Mouse (Mus musculus) neural tube, embryonic 13.5 days (tissue): ENCODE data around the gene Tbx10. TPM values are rescaled to one million over a fixed set of nuclear protein-coding genes. Genes with fewer than 3 reads are reported as not detected.
"Not testable (repeated sequence)": the region's sequence is repeated elsewhere in the genome, so short reads cannot be mapped to it uniquely, and the experiment has no call there.

ENCODE experiments used
- ATAC-seq: fragments of 200-750 bp; cut with Nextera tagmentation; 2 replicates; pipeline ENCODE4 v1.8.0; 2017; ENCODE audit warnings: low read depth, mild to moderate bottlenecking, moderate TSS enrichment, moderate library complexity
- H3K27ac ChIP-seq: fragments of 300-500 bp; sonication (generic); replicated peaks from 2 replicates; pipeline ENCODE4 v1.5.1; 2015; ENCODE audit warnings: moderate library complexity, mild to moderate bottlenecking, inconsistent platforms
- H3K27me3 ChIP-seq: fragments of 300-500 bp; sonication (generic); 2 replicates; pipeline ENCODE4 v1.6.1; 2015; ENCODE audit warnings: mild to moderate bottlenecking, inconsistent platforms
- H3K36me3 ChIP-seq: fragments of 300-500 bp; sonication (generic); 2 replicates; pipeline ENCODE4 v1.6.1; 2015; ENCODE audit warnings: mild to moderate bottlenecking, inconsistent platforms
- H3K4me1 ChIP-seq: fragments of 300-500 bp; sonication (generic); replicated peaks from 2 replicates; pipeline ENCODE4 v1.6.1; 2015; ENCODE audit warnings: inconsistent platforms
- H3K4me2 ChIP-seq: fragments of 300-500 bp; sonication (generic); 2 replicates; pipeline ENCODE4 v1.6.1; 2015; ENCODE audit warnings: inconsistent platforms, mild to moderate bottlenecking, moderate library complexity
- H3K4me3 ChIP-seq: fragments of 300-500 bp; sonication (generic); 2 replicates; pipeline ENCODE4 v1.5.1; 2015; ENCODE audit warnings: mild to moderate bottlenecking, inconsistent platforms
- H3K9ac ChIP-seq: fragments of 300-500 bp; sonication (generic); 2 replicates; pipeline ENCODE4 v1.6.1; 2015; ENCODE audit warnings: moderate library complexity, mild to moderate bottlenecking, inconsistent platforms
- H3K9me3 ChIP-seq: fragments of 300-500 bp; sonication (generic); 2 replicates; pipeline ENCODE4 v1.6.1; 2016; ENCODE audit warnings: inconsistent platforms
- WGBS: fragments of 180-500 bp; shearing (Covaris S2); methylation state at CpG from one replicate; pipeline ENCODE4 v1.1.7; 2015; 5-methylcytosine and 5-hydroxymethylcytosine counted together
- polyA plus RNA-seq: library from polyadenylated mRNA; unstranded; fragments of >200 nt; fragmentation: Nextera tagmentation; extraction: Ambion mirVana; gene quantifications from 2 replicates; pipeline ENCODE4 v1.2.1, GENCODE M21; 2015

Gene Tbx10
- polyA plus RNA-seq, 1 experiment from 2014 or later, result not detected

GRCm38 (mm10) chr19:4036327-4037045 lies 43.9 kb downstream of the Tbx10 start:
- WGBS, result 80% methylated on average over 12 of the region's 12 CpGs
- Histone ChIP-seq H3K36me3 (peaks cover 4% of the 10 kb centered on the region), H3K4me2 (peak overlapping the region; percentile 34)

DNA sequence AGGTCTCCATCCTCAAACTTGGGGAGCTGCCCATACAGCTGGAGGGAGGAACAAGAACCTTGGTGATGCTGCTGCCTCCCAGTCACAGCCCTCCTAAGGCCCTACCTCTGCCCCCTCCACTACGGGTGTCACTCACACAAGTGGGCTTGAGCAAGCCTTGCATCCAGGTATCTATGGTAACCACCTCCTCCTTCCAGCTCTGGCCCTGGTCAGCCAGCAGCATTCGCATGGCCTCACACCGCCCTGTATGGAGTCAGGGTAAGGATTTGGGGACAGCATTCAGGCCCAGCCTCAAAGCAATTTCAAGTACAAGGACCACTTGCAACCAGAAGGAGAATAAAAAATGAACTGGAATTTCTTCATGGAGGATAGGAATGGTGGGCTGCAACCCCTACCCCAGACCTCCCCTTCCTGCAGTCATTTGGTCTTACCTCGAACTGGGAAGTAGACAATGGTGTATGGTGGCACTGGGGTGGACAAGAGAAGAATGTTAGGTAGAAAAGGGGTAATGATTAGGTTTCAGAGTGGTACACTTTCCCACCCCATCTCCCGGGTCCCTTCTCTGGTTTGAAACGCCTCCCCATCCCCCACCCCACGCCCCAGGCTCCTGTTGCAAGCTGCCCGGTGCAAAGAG lies 44.7 kb downstream of the Tbx10 start:
- Histone ChIP-seq H3K4me2 (peak overlapping the region; percentile 76), H3K27ac (0 out of 2 replicates have a peak overlapping the region, but pooled peaks have one; percentile 46), H3K4me3 (peak overlapping the region; percentile 58), H3K4me1 (peaks cover 20% of the 10 kb centered on the region; the same call in 1 of the 2 replicates), H3K9ac (peak overlapping the region; percentile 83)
- not testable (repeated sequence) for H3K36me3 ChIP-seq, H3K9me3 ChIP-seq, H3K27me3 ChIP-seq
- peak; percentile 44; the same call in 1 of the 2 replicates for ATAC-seq
- 31% methylated on average over 8 of the region's 8 CpGs for WGBS

More at GRCm38 (mm10) chr19:4036327-4037045, 43.9 kb downstream of the Tbx10 start:
- no peaks in the 10 kb centered on the region for H3K9me3 ChIP-seq
- no peak overlapping the region for H3K9ac ChIP-seq
- no peak for ATAC-seq
- no peak overlapping the region for H3K27ac ChIP-seq
- no peaks in the 10 kb centered on the region for H3K27me3 ChIP-seq
- no peak overlapping the region for H3K4me3 ChIP-seq
- peaks cover 20% of the 10 kb centered on the region; the same call in 1 of the 2 replicates for H3K4me1 ChIP-seq

DNA sequence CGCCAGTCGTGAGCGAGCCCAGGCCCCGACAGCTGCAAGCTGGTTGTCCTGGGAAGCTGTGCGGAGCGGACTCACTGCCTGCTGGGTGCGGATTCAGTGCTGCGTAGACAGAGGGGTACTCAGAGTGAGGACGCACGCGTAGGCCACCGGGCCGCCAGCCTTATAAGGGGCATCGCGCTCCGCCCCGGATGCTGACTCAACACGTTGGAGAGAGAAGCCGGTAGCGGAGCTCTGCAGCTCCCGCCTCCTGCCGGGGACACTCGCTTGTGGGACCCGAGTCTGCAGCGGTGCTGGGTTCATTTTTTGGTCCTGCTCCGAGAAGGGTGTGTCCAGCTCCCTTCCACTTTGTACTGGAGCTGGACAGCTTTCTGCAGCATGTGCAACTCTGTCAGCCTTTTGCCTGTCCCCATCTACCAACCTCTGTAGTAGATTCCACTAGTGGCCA lies 45.3 kb downstream of the Tbx10 start, which contains the start of gene Gstp1:
Gene Gstp1, minus strand, starts transcription at position 198 of the 445 bp plus-strand sequence.
- Histone ChIP-seq H3K27ac (0 out of 2 replicates have a peak within 1 kb of the TSS, but pooled peaks have one; percentile 46), H3K27me3 (no peaks in the 10 kb centered on the region), H3K4me3 (peak within 1 kb of the TSS; percentile 58), H3K9me3 (no peaks in the 10 kb centered on the region), H3K36me3 (peaks cover 4% of the 10 kb centered on the region), H3K4me2 (peak within 1 kb of the TSS; percentile 76), H3K4me1 (peaks cover 20% of the 10 kb centered on the region; the same call in 1 of the 2 replicates), H3K9ac (peak within 1 kb of the TSS; percentile 83)
- peak; percentile 89 for ATAC-seq
- under 1% methylated on average over 26 of the region's 26 CpGs for WGBS

GRCm38 (mm10) chr19:4040941-4041340 lies 48.4 kb downstream of the Tbx10 start:
- not testable (repeated sequence) for H3K4me2 ChIP-seq, H3K9me3 ChIP-seq, H3K27me3 ChIP-seq, H3K4me3 ChIP-seq, H3K36me3 ChIP-seq, H3K9ac ChIP-seq, ATAC-seq, H3K27ac ChIP-seq
- WGBS, result 88% methylated on average over 5 of the region's 5 CpGs
- H3K4me1 ChIP-seq, result peaks cover 22% of the 10 kb centered on the region; the same call in 1 of the 2 replicates

GRCm38 (mm10) chr19:4041500-4041899 lies 48.9 kb downstream of the Tbx10 start:
- not testable (repeated sequence) for H3K27ac ChIP-seq, ATAC-seq, H3K27me3 ChIP-seq, H3K9me3 ChIP-seq, H3K36me3 ChIP-seq, H3K9ac ChIP-seq, H3K4me3 ChIP-seq, H3K4me2 ChIP-seq
- WGBS, result 88% methylated on average over 3 of the region's 4 CpGs
- peaks cover 22% of the 10 kb centered on the region; the same call in 1 of the 2 replicates for H3K4me1 ChIP-seq

DNA sequence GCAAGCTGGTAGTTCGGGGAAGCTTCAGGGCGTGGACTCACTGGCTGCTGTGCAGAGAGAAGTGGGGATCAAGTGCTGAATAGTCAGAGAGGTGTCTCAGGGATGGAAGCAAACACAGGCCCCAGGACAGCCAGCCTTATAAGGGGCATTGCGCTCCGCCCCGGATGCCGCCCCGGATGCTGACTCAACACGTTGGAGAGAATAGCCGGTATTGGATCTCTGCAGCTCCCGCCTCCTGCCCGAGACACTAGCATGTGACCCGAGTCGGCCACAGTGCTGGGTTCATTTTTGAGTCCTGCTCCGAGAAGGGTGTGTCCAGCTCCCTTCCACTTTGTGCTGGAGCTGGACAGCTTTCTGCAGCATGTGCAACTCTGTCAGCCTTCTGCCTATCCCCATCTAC lies 49.6 kb downstream of the Tbx10 start:
- 74% methylated on average over 14 of the region's 14 CpGs for WGBS
- no peak for ATAC-seq
- H3K27me3 ChIP-seq, result no peaks in the 10 kb centered on the region

GRCm38 (mm10) chr19:4044109-4044508 lies 51.6 kb downstream of the Tbx10 start:
- H3K4me3 ChIP-seq, H3K27me3 ChIP-seq, H3K9ac ChIP-seq, H3K9me3 ChIP-seq, H3K4me2 ChIP-seq, ATAC-seq, H3K4me1 ChIP-seq, H3K27ac ChIP-seq, H3K36me3 ChIP-seq: not testable (repeated sequence)
- WGBS, result 91% methylated on average over 5 of the region's 5 CpGs

More for the DNA sequence above, 49.6 kb downstream of the Tbx10 start:
- peaks cover 19% of the 10 kb centered on the region; the same call in 1 of the 2 replicates for H3K4me1 ChIP-seq
- no peak overlapping the region for H3K4me2 ChIP-seq
- no peaks in the 10 kb centered on the region for H3K9me3 ChIP-seq
- H3K36me3 ChIP-seq, result no peaks in the 10 kb centered on the region
- no peak overlapping the region for H3K9ac ChIP-seq
- H3K27ac ChIP-seq, result no peak overlapping the region
- no peak overlapping the region for H3K4me3 ChIP-seq

- Histone ChIP-seq H3K4me1 (peaks cover 6% of the 10 kb centered on the region; the same call in 1 of the 2 replicates), H3K9me3 (no peaks in the 10 kb centered on the region), H3K27me3 (no peaks in the 10 kb centered on the region), H3K36me3 (no peaks in the 10 kb centered on the region), H3K4me3 (no peak within 1 kb of the TSS), H3K4me2 (peak within 1 kb of the TSS; percentile 13; the same call in 1 of the 2 replicates), H3K27ac (no peak within 1 kb of the TSS), H3K9ac (no peak within 1 kb of the TSS)
- no peak for ATAC-seq
- WGBS, result 62% methylated on average over 16 of the region's 16 CpGs
These were observed 53.7 kb downstream of the Tbx10 start, which contains the start of gene Gstp2 for GRCm38 (mm10) chr19:4045966-4046865. Gene Gstp2 (minus strand): TSS chr19:4046023.

DNA sequence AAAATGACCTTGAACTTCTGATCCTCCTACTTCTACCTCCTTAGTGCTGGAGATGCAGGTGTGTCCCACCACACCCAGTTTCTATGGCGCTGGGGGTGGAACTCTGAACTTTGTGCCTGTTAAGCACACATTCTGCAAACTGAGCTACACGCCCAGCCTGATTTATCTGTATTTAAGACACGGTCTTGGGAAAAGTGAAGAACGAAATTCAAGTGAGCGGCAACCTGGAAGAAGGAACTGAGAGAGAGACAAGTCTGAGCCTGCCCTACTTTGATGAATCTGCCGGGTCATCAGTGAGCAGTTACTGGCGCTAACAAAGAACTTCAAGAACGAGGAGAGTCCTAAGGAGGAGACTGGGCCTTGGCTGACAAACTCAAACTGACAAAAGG lies 54.3 kb downstream of the Tbx10 start:
- 88% methylated on average over 8 of the region's 8 CpGs for WGBS
- ATAC-seq, result no peak

GRCm38 (mm10) chr19:4047859-4048258 lies 55.3 kb downstream of the Tbx10 start:
- Histone ChIP-seq H3K4me2 (no peak overlapping the region), H3K9me3 (no peaks in the 10 kb centered on the region), H3K27me3 (no peaks in the 10 kb centered on the region), H3K27ac (no peak overlapping the region), H3K4me1 (peaks cover 6% of the 10 kb centered on the region; the same call in 1 of the 2 replicates), H3K4me3 (no peak overlapping the region), H3K36me3 (no peaks in the 10 kb centered on the region), H3K9ac (no peak overlapping the region)
- WGBS, result 18% methylated on average over 4 of the region's 4 CpGs
- no peak for ATAC-seq

More for the DNA sequence above, 54.3 kb downstream of the Tbx10 start:
- H3K9ac ChIP-seq, result no peak overlapping the region
- no peaks in the 10 kb centered on the region for H3K27me3 ChIP-seq
- no peak overlapping the region for H3K27ac ChIP-seq
- H3K4me2 ChIP-seq, result no peak overlapping the region
- H3K9me3 ChIP-seq, result no peaks in the 10 kb centered on the region
- no peaks in the 10 kb centered on the region for H3K36me3 ChIP-seq
- no peak overlapping the region for H3K4me3 ChIP-seq
- peaks cover 6% of the 10 kb centered on the region; the same call in 1 of the 2 replicates for H3K4me1 ChIP-seq

GRCm38 (mm10) chr19:4049069-4049468 lies 56.5 kb downstream of the Tbx10 start:
- H3K9ac ChIP-seq, result not testable (repeated sequence)
- WGBS, result 85% methylated on average over 5 of the region's 5 CpGs

More at GRCm38 (mm10) chr19:4049069-4049468, 56.5 kb downstream of the Tbx10 start:
- not testable (repeated sequence) for H3K27me3 ChIP-seq, H3K4me1 ChIP-seq, H3K27ac ChIP-seq, H3K4me3 ChIP-seq, H3K9me3 ChIP-seq, H3K4me2 ChIP-seq, H3K36me3 ChIP-seq, ATAC-seq
